Mouse (Mus musculus) hematopoietic multipotent progenitor cell, adult 10-12 weeks (in vitro differentiated cells): Measurements from ENCODE around the gene Dcdc2b. TPM values are rescaled to one million over a fixed set of nuclear protein-coding genes. Genes with fewer than 3 reads are reported as not detected.

Source experiments
- polyA plus RNA-seq: library from polyadenylated mRNA; stranded (reverse); fragments of >175 nt; gene quantifications from 2 replicates; pipeline ENCODE4 v1.2.3, GENCODE M21; 2012; ENCODE audit warnings: low replicate concordance

Dcdc2b gene
- 1.1 TPM in 1 of 2 replicates, not detected in the other for polyA plus RNA-seq

GRCm38 (mm10) chr4:129614093-129614492 is at the start of gene Dcdc2b:
Gene Dcdc2b, minus strand, starts transcription at chr4:129614257.

GRCm38 (mm10) chr4:129640638-129641467 is 26.8 kb upstream of the Dcdc2b start, which contains the start of gene Txlna:
Gene Txlna, minus strand, starts transcription at chr4:129641065.

GRCm38 (mm10) chr4:129623681-129624091 is 9.6 kb upstream of the Dcdc2b start, which contains the start of gene Ccdc28b:
Gene Ccdc28b, minus strand, starts transcription at chr4:129623947.

GRCm38 (mm10) chr4:129618786-129619691 is 5.0 kb upstream of the Dcdc2b start, which contains the start of gene Iqcc:
Gene Iqcc, minus strand, starts transcription at chr4:129619099.

GRCm38 (mm10) chr4:129600233-129601158 is 13.6 kb downstream of the Dcdc2b start, which contains the start of the genes Eif3i and Tmem234:
Gene Eif3i, minus strand, starts transcription at chr4:129600648.
Gene Tmem234, plus strand, starts transcription at chr4:129600668.

GRCm38 (mm10) chr4:129578466-129578865 is 35.6 kb downstream of the Dcdc2b start, which contains the start of gene Fam167b:
Gene Fam167b, minus strand, starts transcription at chr4:129578549.

GRCm38 (mm10) chr4:129573430-129573829 is 40.6 kb downstream of the Dcdc2b start, which contains the start of gene Lck:
Gene Lck, minus strand, starts transcription at chr4:129573641.

Other genes with a start within 250 kb of the Dcdc2b start
- 1.7 and 4.1 TPM in 2 replicates for gene Zbtb8a, start 236.1 kb downstream of the Dcdc2b start, polyA plus RNA-seq
- not detected in 2 replicates for gene Zbtb8b, start 173.4 kb downstream of the Dcdc2b start, polyA plus RNA-seq
- gene Bsdc1, start 152.7 kb downstream of the Dcdc2b start, polyA plus RNA-seq = 27.6 and 91.6 TPM in 2 replicates
- gene Tssk3, start 123.2 kb downstream of the Dcdc2b start, polyA plus RNA-seq = 0.17 TPM in 1 of 2 replicates, not detected in the other
- 0.59 and 1.1 TPM in 2 replicates for gene Fam229a, start 123.1 kb downstream of the Dcdc2b start, polyA plus RNA-seq
- 71.7 and 221 TPM in 2 replicates for gene Marcksl1, start 100.7 kb downstream of the Dcdc2b start, polyA plus RNA-seq
- gene Hdac1, start 71.5 kb downstream of the Dcdc2b start, polyA plus RNA-seq = 26.7 and 62.4 TPM in 2 replicates
- gene Lck, start 40.6 kb downstream of the Dcdc2b start, polyA plus RNA-seq = 158 and 171 TPM in 2 replicates
- gene Fam167b, start 35.7 kb downstream of the Dcdc2b start, polyA plus RNA-seq = 0.84 and 2.4 TPM in 2 replicates
- gene Eif3i, start 13.6 kb downstream of the Dcdc2b start, polyA plus RNA-seq = 28.9 and 92.5 TPM in 2 replicates
- 213 and 249 TPM in 2 replicates for gene Tmem234, start 13.6 kb downstream of the Dcdc2b start, polyA plus RNA-seq
- gene Iqcc, start 4.8 kb upstream of the Dcdc2b start, polyA plus RNA-seq = 5.9 and 11.8 TPM in 2 replicates
- 19.8 and 23.7 TPM in 2 replicates for gene Ccdc28b, start 9.7 kb upstream of the Dcdc2b start, polyA plus RNA-seq
- gene Txlna, start 26.8 kb upstream of the Dcdc2b start, polyA plus RNA-seq = 39.5 and 49.1 TPM in 2 replicates
- gene Kpna6, start 58.5 kb upstream of the Dcdc2b start, polyA plus RNA-seq = 8.8 and 19.4 TPM in 2 replicates
- gene Tmem39b, start 82.6 kb upstream of the Dcdc2b start, polyA plus RNA-seq = 25.7 and 36.1 TPM in 2 replicates
- gene Khdrbs1, start 128.0 kb upstream of the Dcdc2b start, polyA plus RNA-seq = 142 and 180 TPM in 2 replicates
- gene Ptp4a2, start 197.0 kb upstream of the Dcdc2b start, polyA plus RNA-seq = 51.2 and 80.2 TPM in 2 replicates